Mouse (Mus musculus) limb, embryonic 11.5 days (tissue): ENCODE measurements at regions not wholly inside any gene's neighbourhood (a gene's known extent, or its start where the extent isn't known, plus 50 kb on each side); places are given as distances from the start of the nearest gene placed in this dataset.

Source experiments
- ATAC-seq: fragments of 200-750 bp; cut with Nextera tagmentation; 2 replicates; pipeline ENCODE4 v1.8.0; 2017; ENCODE audit warnings: low read depth; ENCODE audit not compliant: insufficient number of reproducible peaks, low FRiP score, low TSS enrichment
- DNase-seq: peaks from one replicate; pipeline ENCODE4 v3.0.0-alpha.2; 2015; ENCODE audit warnings: low spot score
- H3K27ac ChIP-seq: fragments of 300-500 bp; sonication (generic); replicated peaks from 2 replicates; pipeline ENCODE4 v1.5.1; 2014; ENCODE audit warnings: low read depth, mild to moderate bottlenecking, low read length
- H3K27me3 ChIP-seq: fragments of 300-500 bp; sonication (generic); 2 replicates; pipeline ENCODE4 v1.6.1; 2014; ENCODE audit warnings: mild to moderate bottlenecking, low read length, mixed read lengths; ENCODE audit not compliant: control insufficient read depth, insufficient read depth
- H3K36me3 ChIP-seq: fragments of 300-500 bp; sonication (generic); 2 replicates; pipeline ENCODE4 v1.6.1; 2014; ENCODE audit warnings: mild to moderate bottlenecking, low read length, moderate library complexity, mixed read lengths; ENCODE audit not compliant: control insufficient read depth, insufficient read depth
- H3K4me1 ChIP-seq: fragments of 300-500 bp; sonication (generic); 2 replicates; pipeline ENCODE4 v1.6.1; 2014; ENCODE audit warnings: low read length, mixed read lengths; ENCODE audit not compliant: control insufficient read depth, insufficient read depth
- H3K4me2 ChIP-seq: fragments of 300-500 bp; sonication (generic); 2 replicates; pipeline ENCODE4 v1.6.1; 2014; ENCODE audit warnings: low read depth, mild to moderate bottlenecking, moderate library complexity; ENCODE audit not compliant: severe bottlenecking
- H3K4me3 ChIP-seq: fragments of 300-500 bp; sonication (generic); 2 replicates; pipeline ENCODE4 v1.5.1; 2014; ENCODE audit warnings: low read depth, low read length
- H3K9ac ChIP-seq: fragments of 300-500 bp; sonication (generic); 2 replicates; pipeline ENCODE4 v1.6.1; 2014; ENCODE audit warnings: mild to moderate bottlenecking, low read length
- H3K9me3 ChIP-seq: fragments of 300-500 bp; sonication (generic); 2 replicates; pipeline ENCODE4 v1.6.1; 2016; ENCODE audit warnings: low read length; ENCODE audit not compliant: control insufficient read depth
- WGBS: fragments of 180-500 bp; shearing (Covaris S2); extraction: QIAGEN DNeasy Blood & Tissue Kit; methylation state at CpG from one replicate; pipeline ENCODE4 v1.1.7; 2014; 5-methylcytosine and 5-hydroxymethylcytosine counted together

DNA sequence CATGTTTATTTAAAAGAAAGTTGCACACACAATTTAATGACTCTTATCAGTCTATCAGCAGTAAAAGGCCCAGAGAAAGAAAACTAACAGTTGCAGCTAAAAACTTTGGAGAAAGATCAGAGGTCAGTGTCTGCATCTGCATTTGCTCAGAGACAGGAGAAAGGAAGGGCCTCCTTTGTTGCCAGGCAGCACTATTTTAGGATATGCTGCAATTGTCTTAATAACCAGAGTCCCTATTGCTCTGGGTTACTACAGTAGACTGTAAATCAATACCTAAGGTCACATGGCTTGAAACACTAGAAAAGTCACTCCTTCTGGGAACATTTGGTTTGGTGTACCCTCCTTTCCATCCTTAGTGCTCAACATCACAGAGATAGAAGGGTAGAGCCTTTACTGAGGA, 175.7 kb downstream of the Hdgfl1 start:
- no peaks in the 10 kb centered on the region for H3K9me3 ChIP-seq
- H3K27ac ChIP-seq, result no peak overlapping the region
- H3K9ac ChIP-seq, result no peak overlapping the region
- H3K27me3 ChIP-seq, result no peaks in the 10 kb centered on the region
- no peak overlapping the region for H3K4me3 ChIP-seq
- H3K36me3 ChIP-seq, result no peaks in the 10 kb centered on the region
- no peak for ATAC-seq
- DNase-seq, result no peak
- no peak overlapping the region for H3K4me2 ChIP-seq
- no peaks in the 10 kb centered on the region for H3K4me1 ChIP-seq

DNA sequence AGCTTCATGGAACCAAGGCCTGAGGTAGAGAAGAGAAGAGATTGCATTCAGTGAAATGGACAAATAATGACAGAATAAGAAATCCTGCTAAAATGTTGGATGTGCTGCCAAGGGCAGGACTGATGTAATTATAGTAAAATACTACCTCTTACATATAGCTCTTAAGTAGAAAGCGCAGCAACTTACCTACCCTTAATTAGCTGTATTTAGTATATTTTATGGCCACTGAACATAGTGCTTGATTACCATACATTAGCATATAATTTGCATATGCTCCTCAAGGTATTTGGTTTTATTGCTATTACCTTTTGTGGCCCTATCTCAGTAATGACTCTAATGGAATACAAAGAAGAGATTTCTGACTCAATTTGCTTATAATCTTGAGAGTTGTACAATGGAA, 176.2 kb downstream of the Hdgfl1 start:
- no peaks in the 10 kb centered on the region for H3K9me3 ChIP-seq
- H3K27ac ChIP-seq, result no peak overlapping the region
- H3K4me3 ChIP-seq, result no peak overlapping the region
- H3K27me3 ChIP-seq, result no peaks in the 10 kb centered on the region
- no peak overlapping the region for H3K9ac ChIP-seq
- H3K4me2 ChIP-seq, result no peak overlapping the region
- no peaks in the 10 kb centered on the region for H3K4me1 ChIP-seq
- no peaks in the 10 kb centered on the region for H3K36me3 ChIP-seq
- DNase-seq (no peak), ATAC-seq (no peak)
- 84% methylated on average over 1 of the region's 1 CpGs for WGBS

DNA sequence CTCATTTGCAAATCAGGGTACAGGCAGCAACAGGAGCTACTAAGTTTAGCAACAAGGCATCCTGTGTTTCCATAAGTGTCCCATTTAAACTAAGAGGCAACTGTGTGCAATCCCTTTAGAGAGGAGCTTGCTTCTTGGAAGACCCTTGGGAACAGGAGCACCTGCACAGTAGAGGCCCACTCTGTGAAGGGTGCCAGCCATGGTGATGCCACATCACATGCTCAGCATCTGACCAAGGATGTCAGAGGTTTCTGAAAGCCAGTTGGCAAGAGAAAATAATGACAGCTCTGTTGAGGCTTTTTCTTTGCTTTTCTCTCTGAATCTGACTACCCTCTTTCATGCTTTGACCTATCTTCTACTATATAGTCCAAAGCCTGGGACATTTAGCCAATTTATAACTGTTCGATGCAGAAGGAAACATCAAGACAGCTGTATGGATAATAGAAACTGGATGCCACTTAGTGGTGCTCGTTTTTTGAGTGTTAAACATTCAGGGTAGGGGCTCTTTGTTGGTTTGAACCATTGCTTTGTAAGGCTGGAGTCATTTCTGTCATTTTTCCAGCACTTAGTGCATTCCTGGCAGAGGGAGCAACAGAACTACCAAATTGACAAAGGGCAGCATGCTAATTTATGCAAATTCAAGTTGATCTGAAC, 193.9 kb downstream of the Hdgfl1 start:
- Histone ChIP-seq H3K9me3 (no peaks in the 10 kb centered on the region), H3K9ac (no peak overlapping the region), H3K4me3 (no peak overlapping the region), H3K36me3 (no peaks in the 10 kb centered on the region), H3K4me2 (no peak overlapping the region), H3K27me3 (no peaks in the 10 kb centered on the region), H3K27ac (no peak overlapping the region), H3K4me1 (no peaks in the 10 kb centered on the region)
- WGBS, result 76% methylated on average over 2 of the region's 2 CpGs
- DNase-seq (no peak), ATAC-seq (no peak)

DNA sequence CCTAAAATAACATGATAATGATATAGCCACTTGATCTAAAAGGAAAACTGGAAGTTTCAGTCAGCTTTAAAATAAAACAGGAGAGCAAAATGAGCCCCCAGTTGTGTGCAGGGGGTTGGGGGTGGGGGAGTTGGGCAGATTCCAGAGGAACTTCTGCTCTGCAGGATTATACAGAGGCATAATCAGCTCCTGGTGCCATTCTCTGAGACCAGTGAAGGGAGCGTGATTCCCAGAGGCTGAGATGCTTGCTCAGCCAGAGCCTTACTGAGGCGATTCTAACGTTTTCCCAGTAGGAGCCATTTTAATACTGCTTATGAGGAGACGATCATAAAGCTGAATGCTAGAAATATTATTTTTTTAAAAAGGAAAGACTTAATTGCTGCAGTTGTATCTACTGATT, 200.5 kb downstream of the Hdgfl1 start:
- Histone ChIP-seq H3K27me3 (no peaks in the 10 kb centered on the region), H3K9me3 (no peaks in the 10 kb centered on the region), H3K4me2 (no peak overlapping the region), H3K36me3 (no peaks in the 10 kb centered on the region), H3K4me3 (no peak overlapping the region), H3K27ac (no peak overlapping the region), H3K4me1 (no peaks in the 10 kb centered on the region), H3K9ac (no peak overlapping the region)
- no peak for DNase-seq
- no peak for ATAC-seq
- WGBS, result 49% methylated on average over 4 of the region's 4 CpGs

DNA sequence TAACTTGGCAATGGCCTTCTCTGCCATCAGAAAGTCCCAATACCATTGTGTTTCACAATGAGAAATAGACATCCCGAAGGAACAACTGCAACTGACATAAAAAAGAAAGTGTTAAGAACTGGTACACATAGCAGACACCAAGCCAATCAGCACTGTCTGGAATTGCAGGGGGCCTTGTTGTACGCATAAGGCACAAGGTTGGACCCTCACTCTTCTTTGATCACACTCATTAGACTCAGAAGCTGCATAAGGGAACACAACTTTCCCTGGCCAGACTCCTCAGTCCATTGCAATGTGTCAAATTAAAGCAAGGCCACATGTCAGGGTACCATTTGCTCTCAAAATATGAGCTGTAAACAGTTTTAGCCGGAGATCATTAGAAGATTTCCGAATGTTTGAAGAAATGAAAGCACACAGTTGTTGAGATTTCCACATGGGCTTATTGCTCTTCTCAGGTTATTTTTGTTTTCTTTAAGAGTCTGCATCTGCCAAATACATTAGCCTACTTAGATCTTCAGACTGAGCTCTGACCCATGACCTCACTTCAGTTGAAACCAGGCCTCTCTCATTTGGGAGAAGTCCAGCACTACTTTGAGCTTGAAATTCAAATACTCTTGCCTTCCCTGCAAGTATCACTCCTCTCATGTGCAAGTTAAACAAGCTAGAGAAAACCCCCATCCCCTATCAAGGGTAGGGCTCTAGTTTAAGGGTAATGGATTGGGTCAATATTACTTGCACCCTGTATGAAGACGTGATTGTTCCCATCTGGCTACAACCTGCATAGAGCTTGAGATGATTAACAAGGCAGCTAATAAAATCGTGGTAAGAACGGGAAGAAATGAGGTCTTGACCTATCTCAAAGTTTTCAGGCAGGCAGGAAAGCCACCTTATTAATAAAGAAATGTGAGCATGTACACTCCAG, 204.8 kb downstream of the Hdgfl1 start:
- H3K9ac ChIP-seq, result no peak overlapping the region
- no peak overlapping the region for H3K4me2 ChIP-seq
- no peaks in the 10 kb centered on the region for H3K36me3 ChIP-seq
- no peaks in the 10 kb centered on the region for H3K27me3 ChIP-seq
- WGBS, result 13% methylated on average over 7 of the region's 7 CpGs
- DNase-seq, result peak; percentile 57
- peak overlapping the region; percentile 71 for H3K27ac ChIP-seq
- no peak overlapping the region for H3K4me3 ChIP-seq
- ATAC-seq, result peak; percentile 93
- no peaks in the 10 kb centered on the region for H3K9me3 ChIP-seq
- no peaks in the 10 kb centered on the region for H3K4me1 ChIP-seq

DNA sequence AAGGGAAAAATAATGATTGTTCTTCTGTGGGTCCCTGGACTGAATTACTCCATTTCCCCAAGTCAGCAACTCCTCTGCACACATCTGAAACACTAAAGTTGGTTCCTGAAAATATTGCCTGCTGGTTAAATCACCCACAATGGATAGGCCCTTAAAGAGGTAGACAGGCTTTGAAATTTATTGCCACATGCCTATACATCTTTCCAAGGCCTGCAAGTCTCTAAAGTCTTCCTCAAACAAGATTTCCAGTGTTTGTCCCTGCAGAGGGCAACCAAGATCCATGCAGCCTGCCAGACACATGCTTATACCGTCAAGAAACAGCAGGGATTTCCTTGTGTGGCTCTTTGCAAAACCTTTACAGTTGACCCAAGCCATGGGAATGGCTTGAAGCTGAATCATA, 211.6 kb downstream of the Hdgfl1 start:
- DNase-seq, result peak; percentile 76
- WGBS, result 6% methylated on average over 1 of the region's 1 CpGs
- Histone ChIP-seq H3K9me3 (no peaks in the 10 kb centered on the region), H3K4me2 (no peak overlapping the region), H3K4me1 (0 out of 2 replicates have a peak, but pooled peaks cover 10% of the 10 kb centered on the region), H3K27ac (no peak overlapping the region; the same call in 1 of the 2 replicates), H3K36me3 (no peaks in the 10 kb centered on the region), H3K27me3 (no peaks in the 10 kb centered on the region), H3K4me3 (no peak overlapping the region), H3K9ac (no peak overlapping the region)
- peak; percentile 73; the same call in 1 of the 2 replicates for ATAC-seq

DNA sequence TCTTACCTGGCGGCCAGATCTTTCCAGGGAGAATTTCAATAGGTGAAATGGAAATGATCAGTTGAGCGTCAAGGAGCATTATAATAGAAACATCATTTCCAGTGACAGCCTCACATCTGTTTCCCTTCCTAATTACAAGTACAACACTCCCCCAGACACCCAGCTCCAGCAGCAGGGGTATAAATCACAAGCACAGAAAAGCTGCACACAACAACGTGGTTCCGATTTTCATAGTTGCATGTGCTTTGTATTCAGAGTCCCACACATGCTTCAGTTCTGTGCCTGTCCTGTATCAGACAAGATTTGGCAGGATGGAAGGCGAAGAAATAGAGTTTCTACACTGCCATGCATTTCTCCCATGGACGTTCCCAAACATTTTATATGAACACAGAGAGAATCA, 215.7 kb downstream of the Hdgfl1 start:
- WGBS, result 28% methylated on average over 6 of the region's 6 CpGs
- peak; percentile 40 for DNase-seq
- ATAC-seq, result no peak
- no peak overlapping the region for H3K4me3 ChIP-seq
- H3K36me3 ChIP-seq, result no peaks in the 10 kb centered on the region
- H3K4me1 ChIP-seq, result 0 out of 2 replicates have a peak, but pooled peaks cover 10% of the 10 kb centered on the region
- no peaks in the 10 kb centered on the region for H3K27me3 ChIP-seq
- no peak overlapping the region for H3K27ac ChIP-seq
- H3K9ac ChIP-seq, result no peak overlapping the region
- H3K9me3 ChIP-seq, result no peaks in the 10 kb centered on the region
- no peak overlapping the region for H3K4me2 ChIP-seq

DNA sequence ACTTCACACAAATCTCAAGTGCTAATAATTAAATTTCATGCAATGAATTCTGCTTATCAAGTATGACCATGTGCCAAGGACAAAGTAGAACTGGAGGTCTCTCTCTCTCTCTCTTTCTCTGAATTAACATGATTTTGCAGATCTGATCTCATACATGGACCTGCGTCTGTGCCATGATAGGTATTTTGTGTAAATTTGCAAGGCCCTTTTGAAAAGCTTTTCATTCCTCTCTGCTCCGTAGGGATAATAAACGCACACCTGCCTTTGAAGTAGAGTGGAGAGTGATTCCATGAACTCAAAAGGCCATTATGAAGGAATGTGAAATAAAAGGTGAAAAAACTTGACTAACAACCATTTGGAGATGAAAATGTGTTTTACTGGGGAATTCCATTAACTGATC, 217.8 kb downstream of the Hdgfl1 start:
- Histone ChIP-seq H3K27ac (no peak overlapping the region), H3K36me3 (no peaks in the 10 kb centered on the region), H3K4me2 (no peak overlapping the region), H3K27me3 (no peaks in the 10 kb centered on the region), H3K4me3 (no peak overlapping the region), H3K4me1 (0 out of 2 replicates have a peak, but pooled peaks cover 5% of the 10 kb centered on the region), H3K9me3 (no peaks in the 10 kb centered on the region), H3K9ac (no peak overlapping the region)
- WGBS, result 62% methylated on average over 3 of the region's 3 CpGs
- ATAC-seq, result no peak
- DNase-seq, result no peak
